Mouse (Mus musculus): ENCODE data around the gene Stk32b. TPM values are rescaled to one million over a fixed set of nuclear protein-coding genes. Genes with fewer than 3 reads are reported as not detected.

The Stk32b gene
- total RNA-seq, 2 experiments from 2014 or later = 0.12 TPM; not detected in 1

- DNase-seq = no peak
- intact Hi-C loops (cut with DNase I; ENCODE audit: low total_unique reads) = no loop called here
Measured at GRCm38 (mm10) chr5:37551649-37552048, 165.3 kb downstream of the Stk32b start.

DNA sequence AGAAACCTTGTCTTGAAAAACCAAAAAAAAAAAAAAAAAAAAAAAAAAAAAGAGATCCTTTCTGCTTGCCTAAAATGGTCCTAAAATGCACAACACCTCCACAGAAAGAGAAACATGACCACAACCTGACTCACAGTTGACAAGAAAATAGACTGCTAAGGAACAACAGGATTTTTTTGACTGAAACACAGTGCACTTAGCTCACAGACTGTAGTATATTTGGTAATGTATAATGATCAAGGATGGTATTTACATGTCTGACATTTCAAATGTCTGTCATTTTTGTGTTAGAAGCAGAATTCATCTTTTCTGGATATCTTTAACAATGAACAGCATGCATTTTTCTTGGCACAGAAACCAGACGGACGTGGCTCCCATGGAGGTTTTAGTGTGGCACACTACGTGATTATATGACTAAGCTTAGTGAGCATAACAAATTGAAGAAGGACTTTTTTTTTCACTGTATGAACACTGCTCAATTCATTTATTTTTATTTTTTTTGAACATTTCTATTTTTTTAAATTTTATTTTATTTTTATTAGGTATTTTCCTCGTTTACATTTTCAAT lies 181.2 kb downstream of the Stk32b start:
- intact Hi-C loops (cut with DNase I; ENCODE audit: low total_unique reads) = no loop called here
- no peak for DNase-seq

DNA sequence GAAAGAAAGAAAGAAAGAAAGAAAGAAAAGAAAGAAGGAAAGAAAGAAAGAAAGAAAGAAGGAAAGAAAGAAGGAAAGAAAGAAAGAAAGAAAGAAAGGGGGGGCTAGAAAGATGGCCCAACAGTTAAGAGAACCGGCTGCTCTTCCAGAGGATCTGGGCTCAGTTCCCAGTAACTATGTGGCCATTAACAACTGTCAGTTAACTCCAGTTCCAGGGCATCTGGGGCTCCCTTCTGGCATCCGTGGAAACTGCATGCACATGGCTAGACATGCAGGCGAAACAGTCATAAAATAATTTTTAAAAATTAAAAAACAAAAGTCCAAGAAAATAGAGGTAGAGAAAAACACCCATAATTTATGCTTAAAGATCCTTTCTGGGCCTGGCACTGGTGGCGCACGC lies 181.7 kb downstream of the Stk32b start:
- no peak for DNase-seq
- intact Hi-C loops (cut with DNase I; ENCODE audit: low total_unique reads) = no loop called here

DNA sequence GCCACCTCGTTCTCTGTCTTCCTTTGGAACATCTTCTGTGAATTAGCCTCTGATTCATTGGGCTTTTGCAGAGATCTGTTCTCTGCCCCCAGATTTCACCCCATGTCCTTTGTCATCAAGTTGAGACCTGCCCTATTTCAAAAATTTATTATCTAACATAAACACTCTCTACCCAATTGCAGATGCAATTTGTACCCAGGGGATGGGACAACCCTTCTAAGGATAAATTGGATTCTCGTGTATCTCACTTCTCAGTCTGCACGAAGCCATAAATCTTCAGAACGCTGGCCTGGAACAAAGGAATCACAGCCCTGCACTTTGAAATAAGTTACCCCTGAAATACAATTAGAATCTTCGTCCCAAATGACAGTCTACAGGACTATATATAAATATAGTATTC lies 191.6 kb downstream of the Stk32b start:
- intact Hi-C loops (cut with DNase I; ENCODE audit: low total_unique reads) = no loop called here
- no peak for DNase-seq

DNA sequence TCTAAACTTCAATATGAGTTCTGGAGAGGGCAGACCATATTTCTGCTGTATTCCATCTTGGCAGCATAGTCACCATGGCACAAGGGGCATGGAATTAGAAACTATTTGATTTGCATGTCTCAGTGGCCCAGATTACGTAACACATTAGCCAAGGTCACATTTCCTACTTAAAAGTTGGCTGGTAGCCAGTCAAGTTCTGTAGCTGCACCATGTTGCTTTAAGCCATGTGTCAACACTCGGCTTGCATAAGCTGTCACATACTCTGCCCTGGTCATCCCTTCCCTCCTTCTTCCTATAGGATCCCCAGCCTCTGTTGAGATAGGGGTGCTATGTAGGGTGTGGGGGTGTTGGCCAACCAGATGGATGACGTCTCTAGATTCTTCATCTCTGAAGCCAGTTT lies 196.5 kb downstream of the Stk32b start:
- intact Hi-C loops (cut with DNase I; ENCODE audit: low total_unique reads) = no loop called here

DNA sequence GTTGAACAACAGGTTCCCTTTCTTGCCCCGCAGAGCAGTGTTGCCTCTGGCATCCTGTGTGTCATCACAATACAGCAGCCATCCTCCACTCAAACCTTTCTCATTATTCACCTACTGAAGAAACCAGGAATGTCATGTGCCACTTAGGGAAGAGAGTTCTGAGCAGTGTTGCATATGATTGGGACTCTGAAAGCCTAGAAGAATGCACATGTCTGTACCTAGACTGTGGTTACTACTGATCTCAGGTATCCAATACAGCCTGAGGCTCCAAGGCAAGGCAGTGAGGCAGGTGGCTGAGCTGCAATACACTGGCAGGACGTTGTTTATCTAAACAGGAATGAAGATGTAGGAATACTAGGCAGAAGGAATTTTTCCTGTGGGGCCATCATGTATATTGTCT lies 204.5 kb downstream of the Stk32b start:
- intact Hi-C loops (cut with DNase I; ENCODE audit: low total_unique reads) = no loop called here
- no peak for DNase-seq

More for the DNA sequence above, 196.5 kb downstream of the Stk32b start:
- DNase-seq = no peak

- intact Hi-C loops (cut with DNase I; ENCODE audit: low total_unique reads) = no loop called here
- DNase-seq = no peak
Measured at GRCm38 (mm10) chr5:37506880-37507519, 210.0 kb downstream of the Stk32b start.

DNA sequence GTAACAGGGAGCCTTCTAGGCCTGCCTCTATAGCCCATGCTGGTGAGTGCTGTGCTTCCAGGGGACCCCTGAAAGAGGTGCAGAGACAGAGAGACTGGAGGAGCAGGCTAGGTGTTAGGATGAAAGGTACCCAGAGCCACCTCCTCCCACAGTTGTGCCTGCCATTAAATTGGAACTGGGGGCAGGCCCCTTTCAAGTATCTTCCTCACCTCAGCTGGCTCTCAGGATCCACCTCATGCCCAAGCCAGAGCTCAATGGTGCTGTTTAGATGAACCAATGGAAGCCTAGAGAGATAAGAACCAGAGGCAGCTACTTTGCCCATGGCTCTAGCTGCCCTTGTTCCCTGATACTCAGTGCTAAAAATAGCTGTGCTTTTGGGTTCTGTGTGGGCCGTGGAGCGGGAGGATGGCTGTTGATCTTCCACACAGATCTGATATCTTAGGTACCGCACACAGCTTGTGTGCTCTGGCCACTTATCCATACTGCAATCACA lies 221.9 kb downstream of the Stk32b start:
- intact Hi-C loops (cut with DNase I; ENCODE audit: low total_unique reads) = no loop called here

GRCm38 (mm10) chr5:37472025-37472608 lies 244.9 kb downstream of the Stk32b start:
- intact Hi-C loops (cut with DNase I; ENCODE audit: low total_unique reads) = no loop called here
- DNase-seq = no peak

More for the DNA sequence above, 221.9 kb downstream of the Stk32b start:
- DNase-seq = no peak

DNA sequence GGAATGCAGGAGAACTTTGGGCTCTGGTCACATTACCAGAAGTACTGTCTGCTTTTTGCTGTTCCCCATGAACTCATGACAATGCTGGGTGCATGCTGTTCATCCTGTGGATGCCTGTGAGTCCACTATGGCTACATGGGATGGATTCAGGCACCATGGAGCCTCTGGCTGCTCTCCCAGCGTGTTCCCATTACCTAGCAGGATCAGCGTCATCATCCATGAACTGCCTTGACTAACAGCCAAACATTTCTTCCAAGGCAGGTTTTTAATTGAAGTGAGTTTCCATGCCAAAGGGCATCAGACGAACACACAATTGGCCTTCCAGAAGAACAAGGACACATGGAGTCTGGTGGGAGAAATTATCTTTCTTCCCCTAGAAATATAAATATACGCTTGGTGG lies 245.4 kb downstream of the Stk32b start:
- intact Hi-C loops (cut with DNase I; ENCODE audit: low total_unique reads) = no loop called here
- no peak for DNase-seq

- intact Hi-C loops (cut with DNase I; ENCODE audit: low total_unique reads) = no loop called here
- no peak for DNase-seq
Measured at GRCm38 (mm10) chr5:37469031-37469430, 247.9 kb downstream of the Stk32b start.

GRCm38 (mm10) chr5:37467646-37468045 lies 249.3 kb downstream of the Stk32b start:
- intact Hi-C loops (cut with DNase I; ENCODE audit: low total_unique reads) = no loop called here
- DNase-seq = no peak

DNA sequence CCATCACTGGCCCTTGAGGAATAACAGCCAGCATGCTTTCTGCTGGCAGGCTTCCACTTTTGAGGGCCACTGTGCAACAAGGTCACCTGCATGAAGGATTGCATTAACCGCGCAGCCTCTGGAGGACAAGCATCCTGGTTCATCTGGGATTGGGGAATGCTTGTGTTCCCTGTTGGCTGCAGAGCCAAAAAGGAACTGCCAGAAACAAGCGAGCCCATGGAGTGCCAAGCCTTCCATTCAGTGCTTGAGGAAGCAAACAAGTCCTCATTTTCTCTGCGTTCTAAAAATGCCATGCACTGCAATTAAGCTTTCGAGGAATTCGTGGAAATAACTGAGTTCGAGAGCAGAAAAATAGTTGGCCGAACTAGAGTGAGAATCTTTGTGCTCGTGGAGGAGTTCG lies 251.5 kb downstream of the Stk32b start:
- intact Hi-C loops (cut with DNase I; ENCODE audit: low total_unique reads) = no loop called here
- no peak for DNase-seq

GRCm38 (mm10) chr5:37458236-37458635 lies 258.7 kb downstream of the Stk32b start:
- no peak for DNase-seq
- intact Hi-C loops (cut with DNase I; ENCODE audit: low total_unique reads) = no loop called here

DNA sequence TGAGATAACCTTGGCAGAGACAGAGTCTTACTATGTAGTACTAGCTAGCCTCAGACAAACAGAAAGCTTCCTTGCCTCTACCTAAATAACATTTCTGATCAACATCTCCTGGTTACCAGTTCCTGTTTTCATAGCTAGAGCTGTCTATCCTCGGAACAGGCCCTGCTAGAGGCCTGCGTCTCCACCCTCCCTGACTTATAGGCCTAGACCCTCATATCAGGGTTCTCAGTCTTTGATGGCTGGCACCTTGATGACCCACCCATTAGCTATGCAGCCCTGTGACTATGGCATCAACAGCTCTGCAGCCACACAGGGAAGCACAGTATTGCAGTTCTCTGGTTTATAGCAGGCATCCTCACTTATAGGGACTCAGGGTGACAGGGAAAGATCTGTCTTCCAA lies 259.1 kb downstream of the Stk32b start:
- intact Hi-C loops (cut with DNase I; ENCODE audit: low total_unique reads) = no loop called here
- no peak for DNase-seq

- DNase-seq = no peak
- intact Hi-C loops (cut with DNase I; ENCODE audit: low total_unique reads) = no loop called here
Measured at GRCm38 (mm10) chr5:37457191-37457590, 259.8 kb downstream of the Stk32b start.

- intact Hi-C loops (cut with DNase I; ENCODE audit: low total_unique reads) = no loop called here
- DNase-seq = no peak
Measured at GRCm38 (mm10) chr5:37456590-37456989, 260.4 kb downstream of the Stk32b start.

DNA sequence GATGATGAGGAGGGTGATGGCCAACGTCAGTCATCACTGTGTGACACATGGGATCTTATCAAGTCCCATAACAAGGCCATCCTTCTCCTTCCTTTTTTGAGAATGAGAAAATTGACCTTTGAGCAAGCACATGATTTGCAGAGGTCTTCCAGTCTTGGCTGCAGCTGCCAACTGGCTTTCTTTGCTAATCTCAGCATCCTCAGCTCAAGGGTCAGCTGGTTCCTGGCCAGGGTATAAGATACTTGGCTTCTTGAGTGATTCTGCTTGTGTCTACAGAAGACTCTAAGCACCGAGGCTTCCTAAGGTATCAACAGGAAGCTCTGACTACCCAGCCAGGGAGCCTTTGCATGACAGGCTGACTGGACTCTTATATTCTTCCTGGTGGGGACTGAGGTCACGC lies 269.4 kb downstream of the Stk32b start:
- intact Hi-C loops (cut with DNase I; ENCODE audit: low total_unique reads) = no loop called here
- DNase-seq = no peak

GRCm38 (mm10) chr5:37442767-37443166 lies 274.2 kb downstream of the Stk32b start:
- intact Hi-C loops (cut with DNase I; ENCODE audit: low total_unique reads) = no loop called here

GRCm38 (mm10) chr5:37435417-37435816 lies 281.6 kb downstream of the Stk32b start:
- DNase-seq = no peak
- intact Hi-C loops (cut with DNase I; ENCODE audit: low total_unique reads) = no loop called here

More at GRCm38 (mm10) chr5:37442767-37443166, 274.2 kb downstream of the Stk32b start:
- no peak for DNase-seq

DNA sequence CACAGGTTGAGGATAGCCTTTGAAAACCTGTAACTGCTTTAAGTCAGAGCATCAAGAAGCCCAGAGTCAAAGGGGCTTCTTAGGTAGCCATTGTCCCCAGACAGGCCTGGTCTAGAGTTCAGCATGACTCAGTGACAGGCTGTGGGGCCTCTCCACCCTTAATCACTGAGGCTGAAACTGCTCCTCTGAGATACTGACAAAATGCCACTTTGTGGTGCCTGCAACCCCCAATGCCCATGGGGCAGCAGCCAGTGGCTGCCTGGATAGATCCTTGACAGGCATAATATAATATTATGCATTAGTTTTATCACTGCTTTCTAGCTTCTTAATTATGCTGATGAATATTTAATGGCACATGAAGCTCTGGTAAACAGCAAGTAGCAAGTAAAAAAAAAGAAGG lies 289.8 kb downstream of the Stk32b start:
- DNase-seq = no peak
- intact Hi-C loops (cut with DNase I; ENCODE audit: low total_unique reads) = no loop called here
